Mouse (Mus musculus) frontal cortex, postnatal 36 days (tissue): ENCODE data around the gene Prl6a1.

Experiments used
- DNase-seq, 2 experiments: peaks; one replicate each; pipeline ENCODE4 v3.0.0; 2022; ENCODE audit warnings: low spot score in 2 of 2

The Prl6a1 gene

DNA sequence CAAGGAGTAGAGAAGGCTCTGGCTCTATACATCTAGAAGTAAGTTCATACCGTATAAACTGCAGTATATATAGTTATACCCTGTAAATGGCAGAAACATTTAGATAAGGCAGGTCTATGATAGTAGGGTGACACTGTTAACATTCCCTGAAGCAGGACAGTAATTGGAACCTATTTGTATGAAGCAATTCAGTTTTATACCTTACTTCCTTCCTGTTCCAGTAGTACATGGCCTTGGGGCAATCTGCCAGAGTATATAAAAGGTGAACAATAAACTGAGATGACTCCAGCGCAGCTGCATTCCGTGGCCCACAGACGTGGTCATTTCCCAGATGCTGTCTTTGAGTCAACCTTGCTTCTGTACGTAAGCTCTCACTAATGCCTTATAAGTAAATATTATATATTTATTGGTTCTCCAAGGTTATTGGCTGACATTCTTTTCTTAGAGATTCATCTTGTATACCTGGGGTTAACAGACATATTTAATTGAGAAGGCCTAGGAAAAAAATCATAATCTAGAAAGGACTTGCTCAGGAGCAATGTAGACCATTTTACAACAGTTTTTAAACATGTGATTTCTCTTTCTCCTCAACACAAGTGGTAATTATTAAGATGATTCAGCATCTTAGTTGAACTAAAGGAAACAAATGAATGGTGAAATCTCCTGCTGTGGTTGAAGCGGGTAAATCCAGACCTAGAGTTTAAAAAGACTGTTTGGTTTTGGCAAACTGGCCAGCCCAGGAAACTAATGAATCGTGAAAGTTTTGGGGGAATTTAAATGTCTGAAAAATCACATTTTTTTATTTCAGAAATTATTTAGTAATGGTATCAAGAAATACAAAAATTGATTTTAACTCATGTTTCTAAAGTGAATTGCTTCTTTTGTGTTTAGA, at the start of gene Prl6a1:
Gene Prl6a1 (plus strand): TSS at position 294 of the 892 bp plus-strand sequence.
- no peak for DNase-seq

DNA sequence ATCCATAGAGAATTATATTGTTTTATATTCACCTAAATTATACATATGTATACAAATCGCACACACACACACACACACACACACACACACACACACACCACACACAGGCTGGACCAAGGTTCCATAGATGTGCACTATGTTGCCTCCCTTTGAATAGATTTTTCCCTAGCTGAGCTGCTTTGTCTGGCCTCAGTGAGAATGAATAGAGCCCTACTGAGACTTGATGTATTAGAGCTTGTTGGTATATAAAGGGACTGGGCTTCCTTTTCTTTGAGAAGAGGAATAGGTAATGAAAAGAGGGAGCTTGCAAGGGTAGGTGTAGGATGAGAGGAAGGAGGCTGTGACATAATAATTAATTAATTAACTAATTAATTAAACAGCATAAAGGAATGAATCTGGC, 22.6 kb downstream of the Prl6a1 start:
- no peak for DNase-seq

DNA sequence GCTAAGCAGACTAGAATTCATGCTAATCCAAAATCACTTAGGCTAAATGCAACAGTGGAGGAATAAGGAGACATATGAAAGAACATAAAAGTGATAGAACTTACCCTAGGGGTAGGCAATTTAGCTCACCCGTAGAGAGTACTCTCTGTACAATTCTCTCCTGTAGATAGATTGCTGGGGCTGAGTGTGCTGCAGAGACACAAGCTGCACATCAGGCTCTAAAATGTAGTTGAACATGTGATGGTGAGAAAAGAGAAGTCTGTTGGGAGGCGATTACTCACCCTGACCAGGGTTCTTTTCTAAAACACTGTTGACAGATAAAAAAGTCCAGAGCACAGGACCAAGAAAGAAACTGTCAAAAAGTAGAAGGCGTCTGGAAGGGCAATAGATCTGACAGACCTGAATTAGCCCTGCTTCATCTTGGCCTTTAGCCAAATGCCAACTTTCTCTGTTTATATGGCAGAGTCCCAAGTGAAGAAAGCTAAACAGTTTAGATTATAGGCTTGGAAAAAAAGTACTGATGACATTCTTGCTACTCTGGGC, 30.4 kb downstream of the Prl6a1 start:
- DNase-seq: no peak

DNA sequence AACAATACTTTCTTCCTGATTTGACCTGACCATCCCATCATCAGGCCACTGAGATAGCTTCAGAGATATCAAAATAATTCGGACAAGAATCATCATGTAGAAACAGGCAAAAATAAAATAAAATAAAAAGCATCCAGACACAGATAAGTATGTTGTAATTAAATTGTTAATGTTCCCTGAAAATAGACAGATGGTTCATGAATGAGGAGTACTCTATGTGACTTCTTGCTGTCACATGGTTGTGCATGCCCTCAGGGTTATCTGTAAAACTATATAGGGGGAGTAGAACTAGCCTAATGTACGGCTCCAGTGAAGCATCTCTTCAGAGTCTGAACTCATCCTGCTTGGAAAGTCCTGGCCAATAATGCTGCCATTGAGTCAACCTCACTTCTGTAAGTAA, 32.9 kb downstream of the Prl6a1 start, which contains the start of gene Prl8a2:
Gene Prl8a2 (plus strand): TSS at position 301 of the 400 bp plus-strand sequence.
- no peak for DNase-seq
